Mouse (Mus musculus) ES-Bruce4 (cell line): ENCODE results near the gene Coq8a. TPM values are rescaled to one million over a fixed set of nuclear protein-coding genes. Genes with fewer than 3 reads are reported as not detected.

Experiments
- H3K27ac ChIP-seq: 2 replicates; pipeline ENCODE4 v1.5.1; 2012; ENCODE audit warnings: low read length, inconsistent platforms; ENCODE audit not compliant: insufficient read depth
- H3K27me3 ChIP-seq: 2 replicates; pipeline ENCODE4 v1.6.1; 2012; ENCODE audit warnings: mild to moderate bottlenecking, low read length, inconsistent platforms; ENCODE audit not compliant: control insufficient read depth, poor library complexity, insufficient read depth, severe bottlenecking
- H3K36me3 ChIP-seq: 2 replicates; pipeline ENCODE4 v1.6.1; 2012; ENCODE audit warnings: inconsistent platforms, mild to moderate bottlenecking, low read length, moderate library complexity; ENCODE audit not compliant: control insufficient read depth, poor library complexity, insufficient read depth, severe bottlenecking
- H3K4me1 ChIP-seq: one replicate; pipeline ENCODE4 v1.8.1; 2011; ENCODE audit warnings: low read length; ENCODE audit not compliant: control insufficient read depth, insufficient read depth
- H3K4me3 ChIP-seq: 2 replicates; pipeline ENCODE4 v1.5.1; 2011; ENCODE audit warnings: low read depth, mild to moderate bottlenecking, low read length
- H3K9ac ChIP-seq: 2 replicates; pipeline ENCODE4 v1.6.1; 2012; ENCODE audit warnings: low read depth, mild to moderate bottlenecking, inconsistent platforms; ENCODE audit not compliant: poor library complexity, severe bottlenecking
- H3K9me3 ChIP-seq: replicated peaks from 2 replicates; pipeline ENCODE4 v1.6.1; 2012; ENCODE audit warnings: mild to moderate bottlenecking, low read length, inconsistent platforms; ENCODE audit not compliant: control insufficient read depth, poor library complexity, insufficient read depth, severe bottlenecking
- CTCF ChIP-seq: IDR thresholded peaks from one replicate; pipeline ENCODE4 v1.8.1; 2011; ENCODE audit warnings: low read depth, low read length
- EP300 ChIP-seq: IDR thresholded peaks from 2 replicates; pipeline ENCODE4 v1.6.1; 2011; ENCODE audit warnings: low read depth, low read length; ENCODE audit not compliant: insufficient read depth
- POLR2A ChIP-seq: IDR thresholded peaks from one replicate; pipeline ENCODE4 v1.8.1; 2011; ENCODE audit warnings: low read length; ENCODE audit not compliant: insufficient read depth
- polyA plus RNA-seq: library from polyadenylated mRNA; stranded (reverse); fragments of >200 nt; gene quantifications from 2 replicates; pipeline ENCODE4 v1.2.4, GENCODE M21; 2011; ENCODE audit warnings: low read depth; ENCODE audit not compliant: missing spikeins, insufficient read depth, insufficient read length

Coq8a gene
- polyA plus RNA-seq, 1 experiment: 6.9 TPM

GRCm38 (mm10) chr1:180148036-180148435, 51.4 kb downstream of the Coq8a start:
- no peaks in the 10 kb centered on the region for H3K27me3 ChIP-seq
- no peaks in the 10 kb centered on the region for H3K4me1 ChIP-seq
- TF ChIP-seq POLR2A (no peak), EP300 (no peak), CTCF (no peak)
- H3K36me3 ChIP-seq: no peaks in the 10 kb centered on the region; the same call in 1 of the 2 replicates
- H3K9me3 ChIP-seq: no peaks in the 10 kb centered on the region
- no peak overlapping the region for H3K4me3 ChIP-seq
- H3K9ac ChIP-seq: no peak overlapping the region
- no peak overlapping the region for H3K27ac ChIP-seq

GRCm38 (mm10) chr1:180140970-180141369, 58.4 kb downstream of the Coq8a start:
- Histone ChIP-seq H3K4me1 (no peaks in the 10 kb centered on the region), H3K27ac (no peak overlapping the region), H3K9ac (no peak overlapping the region), H3K36me3 (no peaks in the 10 kb centered on the region; the same call in 1 of the 2 replicates), H3K27me3 (no peaks in the 10 kb centered on the region), H3K9me3 (no peaks in the 10 kb centered on the region), H3K4me3 (no peak overlapping the region)
- no peak for TF ChIP-seq CTCF
- TF ChIP-seq EP300: no peak
- TF ChIP-seq POLR2A: no peak

GRCm38 (mm10) chr1:180139158-180139557, 60.2 kb downstream of the Coq8a start:
- Histone ChIP-seq H3K36me3 (no peaks in the 10 kb centered on the region; the same call in 1 of the 2 replicates), H3K9me3 (no peaks in the 10 kb centered on the region), H3K4me1 (no peaks in the 10 kb centered on the region), H3K4me3 (no peak overlapping the region), H3K27me3 (no peaks in the 10 kb centered on the region), H3K27ac (no peak overlapping the region), H3K9ac (no peak overlapping the region)
- no peak for TF ChIP-seq CTCF
- TF ChIP-seq POLR2A: no peak

- Histone ChIP-seq H3K27me3 (no peaks in the 10 kb centered on the region), H3K36me3 (no peaks in the 10 kb centered on the region), H3K4me3 (no peak overlapping the region), H3K9me3 (no peaks in the 10 kb centered on the region), H3K27ac (no peak overlapping the region), H3K4me1 (no peaks in the 10 kb centered on the region), H3K9ac (no peak overlapping the region)
- no peak for TF ChIP-seq EP300
- no peak for TF ChIP-seq CTCF
- no peak for TF ChIP-seq POLR2A
Observed at GRCm38 (mm10) chr1:180132187-180132586, 67.2 kb downstream of the Coq8a start.

- no peaks in the 10 kb centered on the region for H3K27me3 ChIP-seq
- no peaks in the 10 kb centered on the region for H3K36me3 ChIP-seq
- no peaks in the 10 kb centered on the region for H3K9me3 ChIP-seq
- no peak overlapping the region for H3K4me3 ChIP-seq
- H3K4me1 ChIP-seq: no peaks in the 10 kb centered on the region
- TF ChIP-seq EP300: no peak
- no peak for TF ChIP-seq CTCF
- no peak for TF ChIP-seq POLR2A
- H3K27ac ChIP-seq: no peak overlapping the region
- no peak overlapping the region for H3K9ac ChIP-seq
Observed at GRCm38 (mm10) chr1:180131402-180131801, 68.0 kb downstream of the Coq8a start.

- Histone ChIP-seq H3K4me1 (no peaks in the 10 kb centered on the region), H3K9me3 (no peaks in the 10 kb centered on the region), H3K36me3 (no peaks in the 10 kb centered on the region), H3K9ac (no peak overlapping the region), H3K27ac (no peak overlapping the region), H3K27me3 (no peaks in the 10 kb centered on the region), H3K4me3 (no peak overlapping the region)
- TF ChIP-seq POLR2A: no peak
- no peak for TF ChIP-seq CTCF
- no peak for TF ChIP-seq EP300
Observed at GRCm38 (mm10) chr1:180128077-180128792, 71.2 kb downstream of the Coq8a start.
